Mouse (Mus musculus): Measurements from ENCODE around the gene Gmds. TPM values are rescaled to one million over a fixed set of nuclear protein-coding genes. Genes with fewer than 3 reads are reported as not detected.
A peak's percentile ranks its signal among the peaks of the same experiment; 100 is the strongest.

The Gmds gene
- polyA plus RNA-seq, 1 experiment from 2014 or later, result 30.9 TPM

DNA sequence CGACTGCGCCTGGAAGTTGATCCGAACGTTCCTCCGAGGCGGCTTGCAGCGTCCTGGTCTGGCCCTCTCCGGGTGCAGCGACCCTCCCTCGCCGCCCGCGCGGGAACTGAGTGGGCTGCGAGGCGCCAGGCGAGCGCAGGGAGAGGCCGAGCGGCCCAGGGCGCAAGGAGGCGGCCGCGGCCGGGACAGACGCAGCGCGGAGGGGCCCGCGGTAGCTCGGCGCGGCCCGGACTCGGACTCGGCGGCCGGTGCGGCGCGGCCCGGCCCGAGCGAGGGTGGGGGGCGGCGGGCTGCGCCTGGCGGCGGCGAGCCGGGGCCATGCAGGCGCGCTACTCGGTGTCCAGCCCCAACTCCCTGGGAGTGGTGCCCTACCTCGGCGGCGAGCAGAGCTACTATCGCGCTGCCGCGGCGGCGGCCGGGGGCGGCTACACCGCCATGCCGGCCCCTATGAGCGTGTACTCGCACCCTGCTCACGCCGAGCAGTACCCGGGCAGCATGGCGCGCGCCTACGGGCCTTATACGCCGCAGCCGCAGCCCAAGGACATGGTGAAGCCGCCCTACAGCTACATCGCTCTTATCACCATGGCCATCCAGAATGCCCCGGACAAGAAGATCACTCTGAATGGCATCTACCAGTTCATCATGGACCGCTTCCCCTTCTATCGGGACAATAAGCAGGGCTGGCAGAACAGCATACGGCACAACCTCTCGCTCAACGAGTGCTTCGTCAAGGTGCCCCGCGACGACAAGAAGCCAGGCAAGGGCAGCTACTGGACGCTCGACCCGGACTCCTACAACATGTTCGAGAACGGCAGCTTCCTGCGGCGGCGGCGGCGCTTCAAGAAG is 531.4 kb downstream of the Gmds start:
- no peaks in the 10 kb centered on the region for H3K9me3 ChIP-seq (ENCODE audit: control insufficient read depth, low read length)
- ATAC-seq (replicated peaks; ENCODE audit: low FRiP score), result peak; percentile 16; the same call in 1 of the 2 replicates

DNA sequence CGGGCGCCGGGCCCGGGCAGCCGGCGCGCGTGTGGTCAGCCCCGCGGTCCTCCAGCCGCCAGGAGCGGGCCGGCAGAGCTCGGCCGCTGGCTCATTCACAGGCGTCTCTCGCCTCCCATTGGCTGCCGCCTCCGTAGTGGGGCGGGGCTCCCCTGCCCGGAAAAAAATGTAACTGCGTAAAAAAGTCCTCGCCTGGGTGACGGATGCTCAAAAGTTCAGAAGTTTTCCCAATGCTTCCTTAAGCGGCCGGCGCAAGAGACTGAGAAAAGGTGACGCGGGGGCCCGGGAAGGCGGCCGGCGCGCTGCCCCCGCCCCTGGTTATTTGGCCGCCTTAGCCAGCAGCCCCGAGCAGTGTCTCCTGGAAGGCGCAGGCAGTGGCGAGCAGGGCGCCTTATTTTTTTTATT is 532.1 kb downstream of the Gmds start, which contains the start of gene Foxc1:
Foxc1 (plus strand) TSS at position 206 of the 405 bp plus-strand sequence.
- H3K36me3 ChIP-seq (ENCODE audit: control insufficient read depth, insufficient read depth, low read length), result no peaks in the 10 kb centered on the region
- peak within 1 kb of the TSS; percentile 48 for H3K4me3 ChIP-seq (ENCODE audit: low read depth, low read length)
- H3K4me1 ChIP-seq (replicated peaks; ENCODE audit: control insufficient read depth, insufficient read depth, low read length), result peaks cover 21% of the 10 kb centered on the region
- peak within 1 kb of the TSS; percentile 87 for H3K4me2 ChIP-seq (ENCODE audit: low read depth, low read length, severe bottlenecking)
- ATAC-seq (replicated peaks; ENCODE audit: low FRiP score), result peak; percentile 90
- DNase-seq (ENCODE audit: low spot score), result peak; percentile 87
- peak within 1 kb of the TSS; percentile 62 for H3K9ac ChIP-seq (ENCODE audit: low read length)
- peak within 1 kb of the TSS; percentile 64 for H3K27ac ChIP-seq (ENCODE audit: low read depth, low read length)
- 0% methylated on average over 32 of the region's 40 CpGs for WGBS
- H3K9me3 ChIP-seq (ENCODE audit: control insufficient read depth, low read length), result no peaks in the 10 kb centered on the region
- peaks cover 82% of the 10 kb centered on the region for H3K27me3 ChIP-seq (ENCODE audit: control insufficient read depth, insufficient read depth, low read length)

More for the DNA sequence above, 531.4 kb downstream of the Gmds start:
- WGBS, result under 1% methylated on average over 93 of the region's 101 CpGs
- Histone ChIP-seq H3K36me3 (ENCODE audit: control insufficient read depth, insufficient read depth, low read length) (no peaks in the 10 kb centered on the region), H3K9ac (ENCODE audit: low read length) (peak overlapping the region; percentile 62), H3K27me3 (ENCODE audit: control insufficient read depth, insufficient read depth, low read length) (peaks cover 82% of the 10 kb centered on the region), H3K27ac (ENCODE audit: low read depth, low read length) (peak overlapping the region; percentile 64), H3K4me1 (replicated peaks; ENCODE audit: control insufficient read depth, insufficient read depth, low read length) (peaks cover 21% of the 10 kb centered on the region), H3K4me3 (ENCODE audit: low read depth, low read length) (peak overlapping the region; percentile 48), H3K4me2 (ENCODE audit: low read depth, low read length, severe bottlenecking) (peak overlapping the region; percentile 87)
- peak; percentile 76 for DNase-seq (ENCODE audit: low spot score)

DNA sequence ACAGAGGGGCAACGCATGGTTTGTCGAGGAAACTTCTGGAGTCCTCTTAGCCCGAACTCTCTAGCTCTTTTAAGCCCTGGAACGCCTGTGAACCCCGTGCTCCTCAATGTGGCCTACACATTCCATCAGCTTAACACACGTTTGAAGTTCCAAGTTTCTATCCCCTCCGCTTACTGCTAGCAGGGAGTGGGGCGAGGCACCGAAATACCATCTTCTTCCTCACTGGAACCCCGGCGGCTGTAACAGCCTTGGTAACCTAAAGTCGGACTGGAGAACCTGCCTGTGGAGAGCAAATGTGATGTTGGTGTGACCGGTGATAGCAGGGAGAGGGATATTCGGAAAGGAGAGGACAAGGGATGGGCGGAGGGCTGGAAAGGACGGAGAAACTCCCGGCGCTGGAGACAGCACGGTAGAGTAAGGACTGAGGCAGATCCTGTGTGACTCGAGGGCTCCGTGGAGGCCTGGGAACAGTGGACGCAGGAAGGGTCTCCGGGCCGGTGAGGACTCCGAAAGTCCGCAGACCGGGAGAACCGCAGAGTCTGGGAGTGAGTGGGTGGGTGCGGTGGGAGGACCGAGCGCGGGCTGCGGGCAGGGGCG is 532.6 kb downstream of the Gmds start:
- Histone ChIP-seq H3K4me3 (ENCODE audit: low read depth, low read length) (peak overlapping the region; percentile 48), H3K4me1 (replicated peaks; ENCODE audit: control insufficient read depth, insufficient read depth, low read length) (peaks cover 23% of the 10 kb centered on the region), H3K9ac (ENCODE audit: low read length) (peak overlapping the region; percentile 43), H3K9me3 (ENCODE audit: control insufficient read depth, low read length) (no peaks in the 10 kb centered on the region), H3K4me2 (ENCODE audit: low read depth, low read length, severe bottlenecking) (peak overlapping the region; percentile 87), H3K27me3 (ENCODE audit: control insufficient read depth, insufficient read depth, low read length) (peaks cover 81% of the 10 kb centered on the region), H3K36me3 (ENCODE audit: control insufficient read depth, insufficient read depth, low read length) (no peaks in the 10 kb centered on the region), H3K27ac (ENCODE audit: low read depth, low read length) (no peak overlapping the region)
- DNase-seq (ENCODE audit: low spot score) (no peak), ATAC-seq (replicated peaks; ENCODE audit: low FRiP score) (peak; percentile 29)
- WGBS, result under 1% methylated on average over 30 of the region's 34 CpGs

DNA sequence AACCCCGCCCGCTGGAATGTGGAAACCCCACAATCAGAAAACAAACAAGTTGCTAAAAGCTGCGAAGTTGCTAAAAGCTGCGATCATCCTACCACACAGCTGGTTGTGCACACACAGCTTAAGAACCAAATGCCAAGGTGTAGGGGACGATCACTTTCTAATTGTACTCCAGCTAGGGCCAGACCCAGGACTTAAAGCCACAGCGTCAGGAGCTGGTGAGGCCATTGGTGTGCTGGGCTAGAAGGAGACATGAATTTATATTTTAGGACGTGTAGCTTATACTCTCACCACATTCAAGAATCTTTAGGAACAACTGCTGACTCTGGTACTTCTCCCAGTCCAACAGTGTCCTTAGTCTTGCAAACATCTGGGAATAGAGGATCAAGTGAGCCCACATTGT is 534.0 kb downstream of the Gmds start:
- DNase-seq (ENCODE audit: low spot score) (no peak), ATAC-seq (replicated peaks; ENCODE audit: low FRiP score) (no peak)
- WGBS, result under 1% methylated on average over 7 of the region's 7 CpGs
- Histone ChIP-seq H3K9me3 (ENCODE audit: control insufficient read depth, low read length) (no peaks in the 10 kb centered on the region), H3K4me1 (replicated peaks; ENCODE audit: control insufficient read depth, insufficient read depth, low read length) (peaks cover 23% of the 10 kb centered on the region), H3K4me2 (ENCODE audit: low read depth, low read length, severe bottlenecking) (no peak overlapping the region), H3K4me3 (ENCODE audit: low read depth, low read length) (no peak overlapping the region), H3K27me3 (ENCODE audit: control insufficient read depth, insufficient read depth, low read length) (peaks cover 81% of the 10 kb centered on the region), H3K9ac (ENCODE audit: low read length) (no peak overlapping the region), H3K36me3 (ENCODE audit: control insufficient read depth, insufficient read depth, low read length) (no peaks in the 10 kb centered on the region), H3K27ac (ENCODE audit: low read depth, low read length) (no peak overlapping the region)

- Histone ChIP-seq H3K27ac (ENCODE audit: low read depth, low read length) (no peak overlapping the region), H3K9ac (ENCODE audit: low read length) (no peak overlapping the region; the same call in 1 of the 2 replicates), H3K4me3 (ENCODE audit: low read depth, low read length) (no peak overlapping the region), H3K27me3 (ENCODE audit: control insufficient read depth, insufficient read depth, low read length) (peaks cover 84% of the 10 kb centered on the region), H3K36me3 (ENCODE audit: control insufficient read depth, insufficient read depth, low read length) (no peaks in the 10 kb centered on the region), H3K9me3 (ENCODE audit: control insufficient read depth, low read length) (no peaks in the 10 kb centered on the region), H3K4me2 (ENCODE audit: low read depth, low read length, severe bottlenecking) (peak overlapping the region; percentile 29; the same call in 1 of the 2 replicates), H3K4me1 (replicated peaks; ENCODE audit: control insufficient read depth, insufficient read depth, low read length) (peaks cover 23% of the 10 kb centered on the region)
- no peak for DNase-seq (ENCODE audit: low spot score)
- under 1% methylated on average over 31 of the region's 31 CpGs for WGBS
- ATAC-seq (replicated peaks; ENCODE audit: low FRiP score), result no peak
Measured at GRCm38 (mm10) chr13:31803166-31804093, 535.1 kb downstream of the Gmds start.

- no peak overlapping the region for H3K27ac ChIP-seq (ENCODE audit: low read depth, low read length)
- DNase-seq (ENCODE audit: low spot score), result no peak
- H3K36me3 ChIP-seq (ENCODE audit: control insufficient read depth, insufficient read depth, low read length), result no peaks in the 10 kb centered on the region
- H3K27me3 ChIP-seq (ENCODE audit: control insufficient read depth, insufficient read depth, low read length), result peaks cover 75% of the 10 kb centered on the region
- peaks cover 20% of the 10 kb centered on the region for H3K4me1 ChIP-seq (replicated peaks; ENCODE audit: control insufficient read depth, insufficient read depth, low read length)
- 2% methylated on average over 5 of the region's 5 CpGs for WGBS
- H3K9me3 ChIP-seq (ENCODE audit: control insufficient read depth, low read length), result no peaks in the 10 kb centered on the region
- H3K4me2 ChIP-seq (ENCODE audit: low read depth, low read length, severe bottlenecking), result no peak overlapping the region
- no peak overlapping the region for H3K4me3 ChIP-seq (ENCODE audit: low read depth, low read length)
- H3K9ac ChIP-seq (ENCODE audit: low read length), result no peak overlapping the region
- no peak for ATAC-seq (replicated peaks; ENCODE audit: low FRiP score)
Measured at GRCm38 (mm10) chr13:31802447-31802846, 536.1 kb downstream of the Gmds start.

- ATAC-seq (replicated peaks; ENCODE audit: low FRiP score) (peak; percentile 13; the same call in 1 of the 2 replicates), DNase-seq (ENCODE audit: low spot score) (peak; percentile 69)
- WGBS, result 4% methylated on average over 25 of the region's 25 CpGs
- no peaks in the 10 kb centered on the region for H3K9me3 ChIP-seq (ENCODE audit: control insufficient read depth, low read length)
- no peaks in the 10 kb centered on the region for H3K36me3 ChIP-seq (ENCODE audit: control insufficient read depth, insufficient read depth, low read length)
- H3K4me3 ChIP-seq (ENCODE audit: low read depth, low read length), result peak overlapping the region; percentile 28
- H3K27ac ChIP-seq (ENCODE audit: low read depth, low read length), result no peak overlapping the region
- peak overlapping the region; percentile 62 for H3K4me2 ChIP-seq (ENCODE audit: low read depth, low read length, severe bottlenecking)
- H3K4me1 ChIP-seq (replicated peaks; ENCODE audit: control insufficient read depth, insufficient read depth, low read length), result peaks cover 18% of the 10 kb centered on the region
- no peak overlapping the region for H3K9ac ChIP-seq (ENCODE audit: low read length)
- H3K27me3 ChIP-seq (ENCODE audit: control insufficient read depth, insufficient read depth, low read length), result peaks cover 69% of the 10 kb centered on the region
Measured at GRCm38 (mm10) chr13:31801703-31802305, 536.7 kb downstream of the Gmds start.
